Mouse (Mus musculus): ENCODE results near the gene Lbp. TPM values are rescaled to one million over a fixed set of nuclear protein-coding genes. Genes with fewer than 3 reads are reported as not detected.

The Lbp gene
- polyA plus RNA-seq (2014; fragmentation: Nextera tagmentation; extraction: Ambion mirVana) = 5.0 TPM in 2 replicates

GRCm38 (mm10) chr2:158305948-158306695, at the start of gene Lbp:
TSS of gene Lbp (plus strand) at chr2:158306493.
- Histone ChIP-seq H3K36me3 (replicated peaks; ENCODE audit: control insufficient read depth, insufficient read depth) (no peaks in the 10 kb centered on the region), H3K9ac (no peak within 1 kb of the TSS), H3K4me2 (replicated peaks) (no peak within 1 kb of the TSS), H3K4me1 (replicated peaks; ENCODE audit: control insufficient read depth, insufficient read depth, low read length) (no peaks in the 10 kb centered on the region), H3K27me3 (ENCODE audit: control insufficient read depth, insufficient read depth, low read length) (no peaks in the 10 kb centered on the region), H3K9me3 (ENCODE audit: control insufficient read depth, low read length) (no peaks in the 10 kb centered on the region), H3K4me3 (replicated peaks; ENCODE audit: low read length) (no peak within 1 kb of the TSS), H3K27ac (no peak within 1 kb of the TSS)
- ATAC-seq (ENCODE audit: low FRiP score) (no peak; the same call in 1 of the 2 replicates), DNase-seq (ENCODE audit: low spot score) (no peak)
- WGBS = 50% methylated on average over 12 of the region's 13 CpGs

GRCm38 (mm10) chr2:158256894-158257293, 49.4 kb upstream of the Lbp start:
- DNase-seq (ENCODE audit: low spot score) = no peak
- WGBS = 10% methylated on average over 5 of the region's 5 CpGs

GRCm38 (mm10) chr2:158258005-158258418, 48.3 kb upstream of the Lbp start, which contains the start of gene Bpi:
TSS of gene Bpi (plus strand) at chr2:158258094.
- Histone ChIP-seq H3K9me3 (ENCODE audit: control insufficient read depth, low read length) (no peaks in the 10 kb centered on the region), H3K4me2 (replicated peaks) (no peak within 1 kb of the TSS), H3K9ac (no peak within 1 kb of the TSS), H3K36me3 (replicated peaks; ENCODE audit: control insufficient read depth, insufficient read depth) (no peaks in the 10 kb centered on the region), H3K27ac (no peak within 1 kb of the TSS), H3K27me3 (ENCODE audit: control insufficient read depth, insufficient read depth, low read length) (no peaks in the 10 kb centered on the region), H3K4me3 (replicated peaks; ENCODE audit: low read length) (no peak within 1 kb of the TSS), H3K4me1 (replicated peaks; ENCODE audit: control insufficient read depth, insufficient read depth, low read length) (no peaks in the 10 kb centered on the region)
- 61% methylated on average over 18 of the region's 18 CpGs for WGBS
- ATAC-seq (ENCODE audit: low FRiP score) (no peak), DNase-seq (ENCODE audit: low spot score) (no peak)

More at GRCm38 (mm10) chr2:158256894-158257293, 49.4 kb upstream of the Lbp start:
- no peak overlapping the region for H3K9ac ChIP-seq
- no peaks in the 10 kb centered on the region for H3K27me3 ChIP-seq (ENCODE audit: control insufficient read depth, insufficient read depth, low read length)
- H3K4me2 ChIP-seq (replicated peaks) = no peak overlapping the region
- no peaks in the 10 kb centered on the region for H3K36me3 ChIP-seq (replicated peaks; ENCODE audit: control insufficient read depth, insufficient read depth)
- H3K4me1 ChIP-seq (replicated peaks; ENCODE audit: control insufficient read depth, insufficient read depth, low read length) = no peaks in the 10 kb centered on the region
- H3K4me3 ChIP-seq (replicated peaks; ENCODE audit: low read length) = no peak overlapping the region
- H3K27ac ChIP-seq = no peak overlapping the region
- no peaks in the 10 kb centered on the region for H3K9me3 ChIP-seq (ENCODE audit: control insufficient read depth, low read length)
- ATAC-seq (ENCODE audit: low FRiP score) = no peak

GRCm38 (mm10) chr2:158258781-158259180, 47.5 kb upstream of the Lbp start:
- no peak for ATAC-seq (ENCODE audit: low FRiP score)
- 12% methylated on average over 12 of the region's 12 CpGs for WGBS

GRCm38 (mm10) chr2:158259498-158259897, 46.8 kb upstream of the Lbp start:
- 66% methylated on average over 8 of the region's 8 CpGs for WGBS

More at GRCm38 (mm10) chr2:158258781-158259180, 47.5 kb upstream of the Lbp start:
- H3K9ac ChIP-seq = no peak overlapping the region
- H3K4me2 ChIP-seq (replicated peaks) = no peak overlapping the region
- no peak overlapping the region for H3K4me3 ChIP-seq (replicated peaks; ENCODE audit: low read length)
- DNase-seq (ENCODE audit: low spot score) = peak; percentile 76
- H3K27me3 ChIP-seq (ENCODE audit: control insufficient read depth, insufficient read depth, low read length) = no peaks in the 10 kb centered on the region
- no peak overlapping the region for H3K27ac ChIP-seq
- no peaks in the 10 kb centered on the region for H3K9me3 ChIP-seq (ENCODE audit: control insufficient read depth, low read length)
- no peaks in the 10 kb centered on the region for H3K36me3 ChIP-seq (replicated peaks; ENCODE audit: control insufficient read depth, insufficient read depth)
- no peaks in the 10 kb centered on the region for H3K4me1 ChIP-seq (replicated peaks; ENCODE audit: control insufficient read depth, insufficient read depth, low read length)

GRCm38 (mm10) chr2:158264877-158265276, 41.4 kb upstream of the Lbp start:
- Histone ChIP-seq H3K27ac (no peak overlapping the region), H3K4me2 (replicated peaks) (no peak overlapping the region), H3K9ac (no peak overlapping the region), H3K4me1 (replicated peaks; ENCODE audit: control insufficient read depth, insufficient read depth, low read length) (no peaks in the 10 kb centered on the region), H3K36me3 (replicated peaks; ENCODE audit: control insufficient read depth, insufficient read depth) (no peaks in the 10 kb centered on the region), H3K27me3 (ENCODE audit: control insufficient read depth, insufficient read depth, low read length) (no peaks in the 10 kb centered on the region), H3K9me3 (ENCODE audit: control insufficient read depth, low read length) (no peaks in the 10 kb centered on the region), H3K4me3 (replicated peaks; ENCODE audit: low read length) (no peak overlapping the region)
- DNase-seq (ENCODE audit: low spot score) (no peak), ATAC-seq (ENCODE audit: low FRiP score) (no peak)
- 90% methylated on average over 3 of the region's 3 CpGs for WGBS

More at GRCm38 (mm10) chr2:158259498-158259897, 46.8 kb upstream of the Lbp start:
- Histone ChIP-seq H3K4me3 (replicated peaks; ENCODE audit: low read length) (no peak overlapping the region), H3K27me3 (ENCODE audit: control insufficient read depth, insufficient read depth, low read length) (no peaks in the 10 kb centered on the region), H3K9ac (no peak overlapping the region), H3K27ac (no peak overlapping the region), H3K9me3 (ENCODE audit: control insufficient read depth, low read length) (no peaks in the 10 kb centered on the region), H3K36me3 (replicated peaks; ENCODE audit: control insufficient read depth, insufficient read depth) (no peaks in the 10 kb centered on the region), H3K4me1 (replicated peaks; ENCODE audit: control insufficient read depth, insufficient read depth, low read length) (no peaks in the 10 kb centered on the region), H3K4me2 (replicated peaks) (no peak overlapping the region)
- DNase-seq (ENCODE audit: low spot score) (no peak), ATAC-seq (ENCODE audit: low FRiP score) (no peak)

GRCm38 (mm10) chr2:158270017-158270416, 36.3 kb upstream of the Lbp start:
- Histone ChIP-seq H3K9ac (no peak overlapping the region), H3K4me1 (replicated peaks; ENCODE audit: control insufficient read depth, insufficient read depth, low read length) (no peaks in the 10 kb centered on the region; the same call in 1 of the 2 replicates), H3K9me3 (ENCODE audit: control insufficient read depth, low read length) (no peaks in the 10 kb centered on the region), H3K27me3 (ENCODE audit: control insufficient read depth, insufficient read depth, low read length) (no peaks in the 10 kb centered on the region), H3K36me3 (replicated peaks; ENCODE audit: control insufficient read depth, insufficient read depth) (no peaks in the 10 kb centered on the region), H3K4me2 (replicated peaks) (no peak overlapping the region), H3K27ac (no peak overlapping the region), H3K4me3 (replicated peaks; ENCODE audit: low read length) (no peak overlapping the region)
- WGBS = 81% methylated on average over 8 of the region's 8 CpGs
- ATAC-seq (ENCODE audit: low FRiP score) (no peak), DNase-seq (ENCODE audit: low spot score) (no peak)

GRCm38 (mm10) chr2:158273646-158274045, 32.6 kb upstream of the Lbp start:
- WGBS = 28% methylated on average over 2 of the region's 2 CpGs
- peak overlapping the region; percentile 3; the same call in 1 of the 2 replicates for H3K27ac ChIP-seq
- no peak overlapping the region for H3K4me3 ChIP-seq (replicated peaks; ENCODE audit: low read length)

GRCm38 (mm10) chr2:158275349-158275748, 30.9 kb upstream of the Lbp start:
- ATAC-seq (ENCODE audit: low FRiP score) = no peak

More at GRCm38 (mm10) chr2:158273646-158274045, 32.6 kb upstream of the Lbp start:
- H3K9me3 ChIP-seq (ENCODE audit: control insufficient read depth, low read length) = no peaks in the 10 kb centered on the region
- no peaks in the 10 kb centered on the region for H3K27me3 ChIP-seq (ENCODE audit: control insufficient read depth, insufficient read depth, low read length)
- no peak overlapping the region for H3K9ac ChIP-seq
- DNase-seq (ENCODE audit: low spot score) = no peak
- H3K36me3 ChIP-seq (replicated peaks; ENCODE audit: control insufficient read depth, insufficient read depth) = no peaks in the 10 kb centered on the region
- no peak for ATAC-seq (ENCODE audit: low FRiP score)
- H3K4me2 ChIP-seq (replicated peaks) = no peak overlapping the region
- H3K4me1 ChIP-seq (replicated peaks; ENCODE audit: control insufficient read depth, insufficient read depth, low read length) = no peaks in the 10 kb centered on the region; the same call in 1 of the 2 replicates

More at GRCm38 (mm10) chr2:158275349-158275748, 30.9 kb upstream of the Lbp start:
- Histone ChIP-seq H3K9me3 (ENCODE audit: control insufficient read depth, low read length) (no peaks in the 10 kb centered on the region), H3K9ac (no peak overlapping the region), H3K27ac (no peak overlapping the region), H3K4me2 (replicated peaks) (no peak overlapping the region), H3K4me3 (replicated peaks; ENCODE audit: low read length) (no peak overlapping the region), H3K27me3 (ENCODE audit: control insufficient read depth, insufficient read depth, low read length) (no peaks in the 10 kb centered on the region), H3K36me3 (replicated peaks; ENCODE audit: control insufficient read depth, insufficient read depth) (no peaks in the 10 kb centered on the region), H3K4me1 (replicated peaks; ENCODE audit: control insufficient read depth, insufficient read depth, low read length) (no peaks in the 10 kb centered on the region; the same call in 1 of the 2 replicates)
- 91% methylated on average over 3 of the region's 3 CpGs for WGBS
- no peak for DNase-seq (ENCODE audit: low spot score)
